Mouse (Mus musculus) heart, embryonic 16.5 days (tissue): ENCODE results near the gene Bmper. TPM values are rescaled to one million over a fixed set of nuclear protein-coding genes. Genes with fewer than 3 reads are reported as not detected.

Experiments used
- ATAC-seq: fragments of 200-750 bp; cut with Nextera tagmentation; replicated peaks from 2 replicates; pipeline ENCODE4 v1.8.0; 2017; ENCODE audit warnings: moderate number of reproducible peaks; ENCODE audit not compliant: insufficient read depth, low FRiP score; ENCODE audit errors: extremely low read depth
- H3K27ac ChIP-seq: fragments of 300-500 bp; sonication (generic); 2 replicates; pipeline ENCODE4 v1.5.1; 2014; ENCODE audit warnings: mild to moderate bottlenecking, low read length, control low read depth, moderate library complexity
- H3K27me3 ChIP-seq: fragments of 300-500 bp; sonication (generic); 2 replicates; pipeline ENCODE4 v1.6.1; 2014; ENCODE audit warnings: low read length, mixed read lengths; ENCODE audit not compliant: control insufficient read depth, insufficient read depth
- H3K36me3 ChIP-seq: fragments of 300-500 bp; sonication (generic); 2 replicates; pipeline ENCODE4 v1.6.1; 2014; ENCODE audit not compliant: control insufficient read depth, insufficient read depth
- H3K4me1 ChIP-seq: fragments of 300-500 bp; sonication (generic); 2 replicates; pipeline ENCODE4 v1.6.1; 2014; ENCODE audit warnings: low read length, mixed read lengths; ENCODE audit not compliant: control insufficient read depth, insufficient read depth
- H3K4me2 ChIP-seq: fragments of 300-500 bp; sonication (generic); 2 replicates; pipeline ENCODE4 v1.6.1; 2014; ENCODE audit warnings: low read depth, mild to moderate bottlenecking, control low read depth, low read length
- H3K4me3 ChIP-seq: fragments of 300-500 bp; sonication (generic); 2 replicates; pipeline ENCODE4 v1.5.1; 2014; ENCODE audit warnings: mild to moderate bottlenecking, control low read depth, low read length
- H3K9ac ChIP-seq: fragments of 300-500 bp; sonication (generic); 2 replicates; pipeline ENCODE4 v1.6.1; 2014; ENCODE audit warnings: low read length, control low read depth
- H3K9me3 ChIP-seq: fragments of 300-500 bp; sonication (generic); replicated peaks from 2 replicates; pipeline ENCODE4 v1.6.1; 2016; ENCODE audit warnings: low read length; ENCODE audit not compliant: control insufficient read depth
- WGBS: fragments of 180-500 bp; shearing (Covaris S2); extraction: QIAGEN DNeasy Blood & Tissue Kit; methylation state at CpG from one replicate; pipeline ENCODE4 v1.1.7; 2014; 5-methylcytosine and 5-hydroxymethylcytosine counted together
- polyA plus RNA-seq: library from polyadenylated mRNA; unstranded; fragments of >200 nt; fragmentation: Nextera tagmentation; extraction: Ambion mirVana; gene quantifications from 2 replicates; pipeline ENCODE4 v1.2.1, GENCODE M21; 2015

The Bmper gene
- polyA plus RNA-seq, 1 experiment from 2014 or later, result 6.0 TPM

DNA sequence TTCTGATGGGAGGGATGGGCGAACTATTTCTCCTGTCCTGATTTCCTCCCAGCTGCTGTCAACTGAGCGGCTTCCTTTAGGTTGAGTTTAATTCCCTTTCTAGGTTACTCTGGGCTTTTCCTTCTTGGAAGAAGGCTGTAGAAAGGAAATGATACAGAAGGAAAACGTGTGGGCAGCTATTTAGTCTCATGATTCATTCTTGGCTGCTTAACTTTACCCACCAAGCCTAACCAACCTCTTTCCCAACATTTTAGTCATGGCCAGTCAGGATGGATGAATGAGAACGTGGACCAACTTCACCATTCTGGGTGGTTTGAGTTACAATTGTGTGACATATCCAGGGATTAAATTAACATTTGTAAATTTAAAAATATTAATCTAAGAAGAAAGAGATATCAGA lies 263.0 kb downstream of the Bmper start:
- Histone ChIP-seq H3K4me3 (no peak overlapping the region), H3K9ac (no peak overlapping the region), H3K9me3 (no peaks in the 10 kb centered on the region), H3K27ac (no peak overlapping the region), H3K4me1 (no peaks in the 10 kb centered on the region), H3K27me3 (no peaks in the 10 kb centered on the region), H3K36me3 (no peaks in the 10 kb centered on the region), H3K4me2 (no peak overlapping the region)
- WGBS, result 78% methylated on average over 4 of the region's 4 CpGs
- ATAC-seq, result no peak

DNA sequence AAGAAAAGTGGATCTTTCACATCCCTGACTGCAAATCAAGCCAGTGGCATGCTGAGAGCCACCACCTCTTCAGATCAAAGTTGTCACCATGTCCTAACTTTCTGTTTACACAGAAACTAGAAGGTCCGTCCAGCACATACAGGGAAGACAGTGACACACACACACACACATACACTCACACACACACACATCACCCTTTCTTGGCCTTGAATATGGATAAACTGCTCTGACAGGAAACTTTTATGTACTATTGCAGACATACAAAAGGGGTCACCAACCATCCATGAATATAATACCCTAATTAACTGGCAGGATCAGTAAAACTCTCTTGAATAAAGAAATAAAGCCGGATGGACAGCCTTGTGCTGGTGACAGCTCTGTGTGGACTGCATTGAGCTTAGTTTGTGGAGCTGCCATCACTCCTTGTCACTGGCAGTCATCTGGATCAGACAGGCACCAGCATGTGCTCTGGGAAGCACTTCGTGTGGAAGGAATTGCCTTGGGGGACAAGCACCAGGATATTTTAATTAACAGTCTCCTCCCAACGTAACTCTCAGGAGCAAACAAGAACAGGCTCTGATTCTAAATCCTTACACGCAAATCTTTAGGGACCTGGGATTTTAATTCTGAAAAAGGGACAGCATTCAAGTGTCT lies 264.0 kb downstream of the Bmper start:
- no peak for ATAC-seq
- H3K27ac ChIP-seq, result no peak overlapping the region
- 54% methylated on average over 5 of the region's 5 CpGs for WGBS
- H3K4me2 ChIP-seq, result no peak overlapping the region
- no peaks in the 10 kb centered on the region for H3K27me3 ChIP-seq
- H3K4me3 ChIP-seq, result no peak overlapping the region
- no peaks in the 10 kb centered on the region for H3K4me1 ChIP-seq
- no peak overlapping the region for H3K9ac ChIP-seq
- no peaks in the 10 kb centered on the region for H3K9me3 ChIP-seq
- no peaks in the 10 kb centered on the region for H3K36me3 ChIP-seq

DNA sequence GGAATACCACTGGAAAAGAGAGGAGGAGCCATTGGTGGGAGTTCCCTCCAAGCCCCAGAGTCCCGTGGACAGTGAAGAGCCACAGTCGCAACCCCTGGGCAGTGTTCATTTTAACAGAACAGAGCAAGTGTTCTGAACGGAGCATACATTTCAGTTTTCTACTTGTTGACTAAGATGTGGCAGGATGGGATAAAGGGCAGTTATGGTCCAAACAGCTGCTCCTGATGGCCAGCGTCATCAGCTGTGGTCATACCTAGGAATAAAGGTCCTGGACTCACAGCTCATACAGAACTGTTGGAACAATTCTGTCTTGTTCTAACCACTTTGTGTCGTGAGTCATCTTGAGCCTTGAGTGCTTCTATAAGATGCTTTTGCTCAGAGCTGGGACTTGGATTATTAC lies 265.4 kb downstream of the Bmper start:
- Histone ChIP-seq H3K4me1 (no peaks in the 10 kb centered on the region), H3K36me3 (no peaks in the 10 kb centered on the region), H3K27ac (no peak overlapping the region), H3K9me3 (no peaks in the 10 kb centered on the region), H3K27me3 (no peaks in the 10 kb centered on the region), H3K4me3 (no peak overlapping the region), H3K4me2 (no peak overlapping the region), H3K9ac (no peak overlapping the region)
- 86% methylated on average over 5 of the region's 5 CpGs for WGBS
- ATAC-seq, result no peak

DNA sequence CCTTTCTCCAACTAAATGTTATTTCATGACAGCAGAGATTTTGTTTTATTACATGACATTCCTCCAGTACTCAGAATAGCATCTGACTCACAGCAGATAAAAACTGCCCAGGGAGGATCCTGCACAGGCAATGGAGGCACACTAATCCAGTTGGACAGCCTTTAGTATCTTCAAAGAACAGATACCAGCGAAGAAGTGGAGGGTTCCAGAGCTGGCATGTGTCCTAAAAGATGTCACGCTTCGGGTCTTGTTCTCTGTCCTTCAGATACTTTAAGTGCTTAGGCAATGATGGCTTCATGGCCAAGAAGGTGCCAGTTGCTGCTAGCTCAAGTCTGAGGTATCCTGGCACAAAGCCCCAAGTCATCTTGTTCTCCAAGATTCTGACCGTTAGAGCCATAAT lies 272.5 kb downstream of the Bmper start:
- no peak for ATAC-seq
- Histone ChIP-seq H3K9me3 (no peaks in the 10 kb centered on the region), H3K27ac (no peak overlapping the region), H3K36me3 (no peaks in the 10 kb centered on the region), H3K27me3 (no peaks in the 10 kb centered on the region), H3K4me1 (peaks cover 7% of the 10 kb centered on the region; the same call in 1 of the 2 replicates), H3K9ac (no peak overlapping the region), H3K4me3 (no peak overlapping the region), H3K4me2 (no peak overlapping the region)
- 30% methylated on average over 4 of the region's 4 CpGs for WGBS

DNA sequence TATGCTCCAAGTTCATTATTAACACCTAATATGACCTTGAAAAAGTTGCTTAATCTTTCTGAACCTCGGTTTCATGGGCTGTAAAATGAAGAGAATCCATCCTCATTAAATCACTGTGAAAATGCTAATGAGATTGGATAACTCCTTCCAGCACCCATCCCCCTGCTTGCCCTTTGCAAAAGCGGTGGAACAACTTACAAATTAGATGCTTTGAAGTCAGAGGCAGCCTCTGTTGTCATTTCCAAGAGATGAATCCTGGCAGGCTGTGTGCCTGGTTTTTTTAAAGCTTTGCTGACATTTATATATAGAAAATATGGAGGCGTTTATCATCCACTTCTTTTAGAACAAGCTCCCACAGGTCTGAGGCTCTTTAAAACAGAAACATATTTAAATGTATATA lies 274.8 kb downstream of the Bmper start:
- no peak overlapping the region for H3K9ac ChIP-seq
- peaks cover 7% of the 10 kb centered on the region; the same call in 1 of the 2 replicates for H3K4me1 ChIP-seq
- H3K27ac ChIP-seq, result no peak overlapping the region
- ATAC-seq, result no peak
- no peaks in the 10 kb centered on the region for H3K9me3 ChIP-seq
- 21% methylated on average over 3 of the region's 3 CpGs for WGBS
- no peak overlapping the region for H3K4me3 ChIP-seq
- H3K4me2 ChIP-seq, result no peak overlapping the region
- H3K27me3 ChIP-seq, result no peaks in the 10 kb centered on the region
- H3K36me3 ChIP-seq, result no peaks in the 10 kb centered on the region

DNA sequence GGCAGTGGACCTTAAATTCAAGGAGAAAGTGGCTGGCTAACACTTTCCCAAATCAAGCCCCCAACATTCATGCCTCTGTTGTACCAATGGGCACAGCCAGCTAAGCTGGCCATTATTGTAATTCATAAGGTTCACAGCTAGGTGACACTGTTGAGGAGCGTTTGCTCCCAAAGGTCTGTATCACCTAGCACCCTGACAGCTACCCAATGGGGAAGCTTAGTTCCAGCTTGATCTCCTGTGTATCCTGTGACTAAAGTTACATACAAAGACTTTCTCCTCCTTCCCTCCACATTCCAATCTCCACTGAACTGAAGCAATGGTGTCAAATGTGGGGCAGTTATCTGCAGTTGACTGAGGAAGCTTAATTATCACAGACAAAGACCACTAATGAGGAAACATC lies 311.0 kb downstream of the Bmper start:
- 31% methylated on average over 1 of the region's 1 CpGs for WGBS
- no peaks in the 10 kb centered on the region for H3K27me3 ChIP-seq
- H3K9ac ChIP-seq, result no peak overlapping the region
- H3K4me2 ChIP-seq, result no peak overlapping the region
- H3K27ac ChIP-seq, result no peak overlapping the region
- no peaks in the 10 kb centered on the region for H3K9me3 ChIP-seq
- no peaks in the 10 kb centered on the region for H3K36me3 ChIP-seq
- no peak overlapping the region for H3K4me3 ChIP-seq
- H3K4me1 ChIP-seq, result peaks cover 9% of the 10 kb centered on the region; the same call in 1 of the 2 replicates
- no peak for ATAC-seq
